Mouse (Mus musculus) lung, postnatal 0 days (tissue): ENCODE data around the gene Rabl6. TPM values are rescaled to one million over a fixed set of nuclear protein-coding genes. Genes with fewer than 3 reads are reported as not detected.

Experiments used
- ATAC-seq: fragments of 200-750 bp; cut with Nextera tagmentation; 2 replicates; pipeline ENCODE4 v1.8.0; 2017; ENCODE audit warnings: moderate library complexity
- DNase-seq: peaks from one replicate; pipeline ENCODE4 v3.0.0-alpha.2; 2016; ENCODE audit warnings: low spot score
- H3K27ac ChIP-seq: fragments of 300-500 bp; sonication (generic); 2 replicates; pipeline ENCODE4 v1.5.1; 2014; ENCODE audit warnings: antibody characterized with exemption, mild to moderate bottlenecking, low read length, mixed read lengths
- H3K27me3 ChIP-seq: fragments of 300-500 bp; sonication (generic); replicated peaks from 2 replicates; pipeline ENCODE4 v1.6.1; 2014; ENCODE audit warnings: low read length, mixed read lengths; ENCODE audit not compliant: insufficient read depth
- H3K36me3 ChIP-seq: fragments of 300-500 bp; sonication (generic); 2 replicates; pipeline ENCODE4 v1.6.1; 2014; ENCODE audit warnings: low read length, mixed read lengths; ENCODE audit not compliant: insufficient read depth
- H3K4me1 ChIP-seq: fragments of 300-500 bp; sonication (generic); 2 replicates; pipeline ENCODE4 v1.6.1; 2014; ENCODE audit warnings: antibody characterized with exemption, low read depth, low read length, mixed read lengths; ENCODE audit not compliant: insufficient read depth
- H3K4me2 ChIP-seq: fragments of 300-500 bp; sonication (generic); replicated peaks from 2 replicates; pipeline ENCODE4 v1.6.1; 2014; ENCODE audit warnings: low read depth, mild to moderate bottlenecking, low read length, moderate library complexity, mixed read lengths
- H3K4me3 ChIP-seq: fragments of 300-500 bp; sonication (generic); 2 replicates; pipeline ENCODE4 v1.5.1; 2014; ENCODE audit warnings: low read depth, low read length
- H3K9ac ChIP-seq: fragments of 300-500 bp; sonication (generic); replicated peaks from 2 replicates; pipeline ENCODE4 v1.6.1; 2014; ENCODE audit warnings: low read depth, mild to moderate bottlenecking
- H3K9me3 ChIP-seq: fragments of 300-500 bp; sonication (generic); 2 replicates; pipeline ENCODE4 v1.6.1; 2016; ENCODE audit warnings: low read length, mixed read lengths
- CTCF ChIP-seq: IDR thresholded peaks from 2 replicates; pipeline ENCODE4 v1.5.1; 2016; ENCODE audit warnings: antibody characterized with exemption, mild to moderate bottlenecking
- EP300 ChIP-seq: IDR thresholded peaks from 2 replicates; pipeline ENCODE4 v1.6.1; 2016; ENCODE audit warnings: antibody characterized with exemption, mild to moderate bottlenecking, control low read depth
- WGBS: fragments of 180-500 bp; shearing (Covaris S2); extraction: QIAGEN DNeasy Blood & Tissue Kit; methylation state at CpG from one replicate; pipeline ENCODE4 v1.1.7; 2014; 5-methylcytosine and 5-hydroxymethylcytosine counted together
- polyA plus RNA-seq: library from polyadenylated mRNA; unstranded; fragments of >200 nt; fragmentation: Nextera tagmentation; extraction: Ambion mirVana; gene quantifications from 2 replicates; pipeline ENCODE4 v1.2.1, GENCODE M21; 2015

Rabl6 gene
- polyA plus RNA-seq, 1 experiment from 2014 or later, result 34.7 TPM

DNA sequence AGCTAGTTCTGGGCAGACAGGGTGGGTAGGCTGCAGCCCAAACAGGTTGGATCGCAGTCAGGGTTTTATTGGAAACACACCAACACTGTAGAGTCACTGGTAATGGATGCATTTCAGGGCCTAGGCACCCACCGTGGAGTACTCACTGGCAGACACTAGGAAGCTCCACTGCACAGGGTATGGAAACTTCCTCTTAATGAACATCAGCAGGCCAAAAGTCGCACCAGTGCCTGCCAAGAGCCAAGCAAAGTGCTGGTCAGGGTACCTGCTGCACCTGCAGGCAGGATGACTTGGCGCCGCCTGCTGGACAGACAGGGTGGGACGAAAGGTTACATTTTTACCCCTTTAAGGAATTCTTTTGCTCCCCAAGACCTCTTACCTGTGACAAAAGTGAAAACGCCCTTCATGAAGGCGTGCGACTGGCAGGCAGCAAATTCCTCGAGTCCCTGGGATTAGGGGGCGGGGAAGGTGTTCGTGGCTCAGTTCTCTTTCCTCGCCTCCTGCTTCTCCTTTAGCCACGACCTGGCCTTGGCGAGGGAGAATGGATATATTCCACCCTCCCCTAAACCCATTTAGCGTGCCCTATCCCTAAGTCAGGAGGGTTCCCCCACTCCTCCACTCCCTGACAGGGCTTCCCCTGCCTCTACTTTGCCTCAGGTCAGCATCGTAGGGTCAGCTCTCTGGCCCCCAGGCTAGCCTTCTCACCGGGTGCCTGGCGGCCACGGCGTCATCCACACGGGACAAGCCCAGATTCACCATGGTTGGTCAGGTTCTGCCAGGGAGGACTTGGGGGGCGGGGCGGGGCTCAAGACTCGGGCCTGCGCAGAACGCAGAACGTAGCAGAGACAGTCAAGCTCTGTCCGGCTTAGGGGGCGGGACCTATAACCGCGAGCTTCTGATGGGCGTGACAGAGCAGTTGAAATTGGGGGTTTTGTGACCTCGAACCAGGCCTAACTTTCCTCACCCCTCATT lies 13.2 kb upstream of the Rabl6 start, which contains the start of gene Tmem141:
Gene Tmem141 (minus strand): TSS at position 777 of the 972 bp plus-strand sequence.
- Histone ChIP-seq H3K9ac (peak within 1 kb of the TSS; percentile 47), H3K4me3 (peak within 1 kb of the TSS; percentile 47), H3K9me3 (no peaks in the 10 kb centered on the region), H3K4me1 (peaks cover 5% of the 10 kb centered on the region; the same call in 1 of the 2 replicates), H3K4me2 (peak within 1 kb of the TSS; percentile 77), H3K36me3 (no peaks in the 10 kb centered on the region), H3K27me3 (peaks cover 8% of the 10 kb centered on the region; the same call in 1 of the 2 replicates), H3K27ac (peak within 1 kb of the TSS; percentile 84)
- peak; percentile 96 for ATAC-seq
- peak; percentile 80 for TF ChIP-seq CTCF
- no peak for TF ChIP-seq EP300
- DNase-seq, result peak; percentile 91
- WGBS, result 8% methylated on average over 33 of the region's 34 CpGs

DNA sequence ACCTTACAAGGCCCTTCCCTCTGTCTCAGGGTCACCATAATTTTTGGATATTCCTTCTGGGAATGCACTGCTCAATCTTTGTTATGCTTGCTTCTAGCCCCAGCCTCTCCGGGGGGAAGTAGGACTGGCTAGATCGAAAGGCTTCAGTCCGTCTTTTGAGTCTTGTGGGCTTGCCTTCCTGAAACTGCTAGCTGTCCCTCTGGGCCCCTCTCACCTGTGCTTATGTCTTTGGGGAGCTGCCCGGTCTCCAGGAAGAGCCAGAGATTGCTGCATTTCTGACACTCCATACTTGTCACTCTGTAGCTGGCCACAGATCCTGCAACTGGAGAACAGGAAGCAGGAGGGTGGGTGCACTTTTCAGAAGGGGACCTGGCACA lies 12.5 kb upstream of the Rabl6 start:
- Histone ChIP-seq H3K27ac (no peak overlapping the region), H3K36me3 (no peaks in the 10 kb centered on the region), H3K4me3 (no peak overlapping the region), H3K9ac (no peak overlapping the region), H3K4me1 (peaks cover 5% of the 10 kb centered on the region; the same call in 1 of the 2 replicates), H3K27me3 (peaks cover 15% of the 10 kb centered on the region), H3K4me2 (no peak overlapping the region), H3K9me3 (no peaks in the 10 kb centered on the region)
- TF ChIP-seq EP300 (no peak), CTCF (no peak)
- no peak for DNase-seq
- 69% methylated on average over 4 of the region's 4 CpGs for WGBS
- no peak for ATAC-seq

DNA sequence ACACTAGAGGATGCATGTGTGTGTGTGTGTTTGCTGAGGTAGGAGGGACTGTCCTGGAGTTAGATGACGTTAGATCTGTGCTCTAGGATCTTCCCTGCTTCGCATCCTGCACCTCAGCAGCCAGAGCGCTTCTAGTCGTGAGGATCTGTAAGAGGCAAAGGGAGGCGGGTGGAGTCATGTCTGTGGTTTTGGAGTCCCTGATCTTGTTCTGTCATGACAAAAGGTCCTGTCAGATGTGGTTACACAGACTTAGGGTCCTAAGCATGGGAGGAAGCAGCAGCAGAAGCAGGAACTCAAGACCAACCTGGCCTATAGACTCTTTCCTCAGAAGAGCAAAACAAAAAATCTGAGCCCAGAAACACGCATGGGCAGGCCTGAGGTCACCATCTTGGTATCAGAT lies 12.1 kb upstream of the Rabl6 start:
- DNase-seq (no peak), ATAC-seq (no peak)
- no peak overlapping the region for H3K9ac ChIP-seq
- 74% methylated on average over 6 of the region's 6 CpGs for WGBS
- no peak overlapping the region for H3K4me2 ChIP-seq
- H3K4me3 ChIP-seq, result no peak overlapping the region
- TF ChIP-seq CTCF (no peak), EP300 (no peak)
- peaks cover 19% of the 10 kb centered on the region for H3K27me3 ChIP-seq
- peaks cover 5% of the 10 kb centered on the region; the same call in 1 of the 2 replicates for H3K4me1 ChIP-seq
- no peaks in the 10 kb centered on the region for H3K36me3 ChIP-seq
- H3K9me3 ChIP-seq, result no peaks in the 10 kb centered on the region
- no peak overlapping the region for H3K27ac ChIP-seq

DNA sequence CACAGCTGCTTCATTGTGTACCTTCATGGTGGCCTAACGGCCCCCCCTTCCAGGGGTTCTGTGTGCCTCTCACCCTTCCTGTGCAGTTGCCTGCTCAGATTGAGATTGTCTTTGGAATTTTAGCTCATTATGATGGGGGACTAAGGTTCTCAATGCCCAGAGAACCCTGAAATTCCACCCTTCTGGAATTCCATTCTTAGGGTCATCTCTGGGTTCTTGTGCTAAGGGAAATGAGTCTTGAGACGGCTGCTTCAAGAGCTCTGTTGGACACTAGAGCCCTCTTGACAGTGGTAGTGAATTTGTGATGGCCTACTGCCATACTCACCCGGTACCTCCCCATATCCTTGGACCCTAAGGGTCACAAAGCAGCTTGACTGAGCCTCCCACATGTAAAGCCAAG lies 9.3 kb upstream of the Rabl6 start, which contains the start of gene Ccdc183:
Gene Ccdc183 (minus strand): TSS at position 101 of the 400 bp plus-strand sequence.
- peaks cover 25% of the 10 kb centered on the region for H3K27me3 ChIP-seq
- TF ChIP-seq EP300 (no peak), CTCF (no peak)
- no peak within 1 kb of the TSS for H3K9ac ChIP-seq
- ATAC-seq (no peak), DNase-seq (no peak)
- WGBS, result 61% methylated on average over 3 of the region's 3 CpGs
- no peaks in the 10 kb centered on the region for H3K36me3 ChIP-seq
- H3K9me3 ChIP-seq, result no peaks in the 10 kb centered on the region
- H3K4me1 ChIP-seq, result peaks cover 5% of the 10 kb centered on the region; the same call in 1 of the 2 replicates
- no peak within 1 kb of the TSS for H3K27ac ChIP-seq
- no peak within 1 kb of the TSS for H3K4me2 ChIP-seq
- H3K4me3 ChIP-seq, result no peak within 1 kb of the TSS

DNA sequence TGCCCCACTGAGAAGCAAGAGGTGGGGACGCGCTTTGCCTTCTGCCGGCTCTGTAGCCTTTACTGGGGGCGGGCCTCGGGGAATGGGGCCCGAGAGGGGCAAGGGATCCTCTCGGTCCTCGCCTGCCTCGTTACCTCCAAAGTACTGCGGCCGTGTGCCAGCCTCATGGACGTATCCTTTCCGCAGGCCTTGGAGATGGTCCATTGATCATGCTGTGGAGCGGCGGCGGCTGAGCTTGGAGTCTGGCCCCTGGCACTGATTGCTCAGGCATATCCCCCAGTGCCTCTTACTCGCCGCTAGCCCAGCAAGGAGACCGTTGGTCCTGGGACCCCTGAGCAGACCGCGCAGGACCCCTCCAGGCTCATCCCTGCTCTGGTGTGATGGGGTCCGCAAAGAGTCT lies 8.1 kb upstream of the Rabl6 start:
- ATAC-seq (no peak), DNase-seq (no peak)
- Histone ChIP-seq H3K9ac (no peak overlapping the region), H3K4me1 (peaks cover 5% of the 10 kb centered on the region; the same call in 1 of the 2 replicates), H3K36me3 (no peaks in the 10 kb centered on the region), H3K4me2 (0 out of 2 replicates have a peak overlapping the region, but pooled peaks have one; percentile 8), H3K9me3 (no peaks in the 10 kb centered on the region), H3K27me3 (peaks cover 25% of the 10 kb centered on the region), H3K4me3 (no peak overlapping the region), H3K27ac (no peak overlapping the region)
- TF ChIP-seq CTCF (no peak), EP300 (no peak)
- 23% methylated on average over 17 of the region's 22 CpGs for WGBS

DNA sequence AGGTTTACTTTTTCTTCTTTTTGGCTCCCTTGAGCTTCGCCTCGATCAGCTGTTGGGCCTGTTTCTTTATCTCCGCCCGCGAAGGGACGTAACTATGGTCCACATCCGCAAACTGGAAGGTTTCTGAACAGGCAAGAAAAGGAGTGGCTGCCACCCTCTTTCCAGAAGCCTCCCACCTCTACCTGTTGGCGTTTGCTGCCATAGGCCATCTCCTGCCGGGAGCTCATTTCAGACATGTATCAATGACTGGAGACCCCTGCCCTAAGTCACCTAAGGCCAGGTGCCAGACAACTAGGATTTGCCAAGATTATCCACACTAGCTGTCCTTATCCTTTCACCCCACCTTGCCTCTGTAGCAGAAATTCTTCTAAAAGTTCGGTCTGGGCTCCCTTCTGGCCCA lies 350 bp upstream of the Rabl6 start:
- Histone ChIP-seq H3K9ac (no peak overlapping the region), H3K27ac (no peak overlapping the region), H3K4me1 (0 out of 2 replicates have a peak, but pooled peaks cover 4% of the 10 kb centered on the region), H3K9me3 (no peaks in the 10 kb centered on the region), H3K4me2 (peak overlapping the region; percentile 81), H3K36me3 (no peaks in the 10 kb centered on the region), H3K27me3 (no peaks in the 10 kb centered on the region), H3K4me3 (peak overlapping the region; percentile 84)
- DNase-seq (no peak), ATAC-seq (peak; percentile 25)
- WGBS, result 63% methylated on average over 10 of the region's 10 CpGs
- no peak for TF ChIP-seq EP300
- no peak for TF ChIP-seq CTCF
